Mouse (Mus musculus) liver, adult 2 months (tissue): ENCODE data around the gene Zfp46.

Experiments used
- CTCF ChIP-seq: fragments of 200-500 bp; IDR thresholded peaks from 2 replicates; pipeline ENCODE4 v1.5.1; 2011; ENCODE audit warnings: low read depth, low read length, control low read depth
- POLR2A ChIP-seq: fragments of 200-500 bp; IDR thresholded peaks from 2 replicates; pipeline ENCODE4 v1.6.1; 2011; ENCODE audit warnings: low read length, control low read depth; ENCODE audit not compliant: insufficient read depth; ENCODE audit errors: extremely low read depth

GRCm38 (mm10) chr4:136263555-136263954, 20.9 kb upstream of the Zfp46 start:
- TF ChIP-seq POLR2A (no peak), CTCF (no peak)
